Mouse (Mus musculus): ENCODE measurements at regions not wholly inside any gene's neighbourhood (a gene's known extent, or its start where the extent isn't known, plus 50 kb on each side); places are given as distances from the start of the nearest gene placed in this dataset.

DNA sequence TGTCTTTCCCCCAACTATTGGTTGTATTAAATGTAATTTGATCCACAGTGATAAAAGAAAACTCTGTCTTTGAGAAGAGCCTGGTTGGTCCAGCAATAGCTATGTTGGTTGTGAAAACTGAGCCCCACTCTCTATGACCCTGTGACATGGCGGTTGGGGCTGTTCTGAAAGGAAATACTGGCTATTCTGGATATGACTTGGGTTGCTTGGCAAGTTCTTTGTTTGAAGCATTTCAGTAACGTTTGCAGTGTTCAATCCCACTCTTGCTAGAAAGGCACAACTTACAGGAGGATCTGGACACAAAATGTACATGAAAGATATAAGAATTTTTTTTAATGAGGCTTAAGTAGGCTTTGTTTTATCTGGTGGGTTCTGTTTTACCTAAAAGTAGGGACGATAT, 54.1 kb upstream of the Spdl1 start:
- H3K27ac ChIP-seq (replicated peaks; ENCODE audit: low read depth, low read length) = no peak overlapping the region
- H3K9me3 ChIP-seq (ENCODE audit: control insufficient read depth, low read length) = no peaks in the 10 kb centered on the region
- WGBS = 78% methylated on average over 3 of the region's 3 CpGs
- H3K9ac ChIP-seq (ENCODE audit: low read depth, low read length, severe bottlenecking) = no peak overlapping the region
- no peaks in the 10 kb centered on the region for H3K27me3 ChIP-seq (ENCODE audit: control insufficient read depth, insufficient read depth, low read length)
- no peak for TF ChIP-seq POLR2A (IDR thresholded peaks at IDR 0.05; ENCODE audit: borderline replicate concordance, extremely low read depth, insufficient read depth, insufficient read length)
- ATAC-seq (ENCODE audit: low FRiP score, low read depth) = no peak
- no peaks in the 10 kb centered on the region for H3K36me3 ChIP-seq (ENCODE audit: control insufficient read depth, insufficient read depth, low read length)
- H3K4me2 ChIP-seq (replicated peaks; ENCODE audit: low read depth, low read length, severe bottlenecking) = no peak overlapping the region
- DNase-seq (ENCODE audit: low spot score) = no peak
- no peaks in the 10 kb centered on the region for H3K4me1 ChIP-seq (ENCODE audit: control insufficient read depth, insufficient read depth, low read length)
- no peak overlapping the region for H3K4me3 ChIP-seq (replicated peaks; ENCODE audit: low read length)

Measured in limb, embryonic 14.5 days (tissue).